Mouse (Mus musculus) 416B (cell line): ENCODE measurements at regions not wholly inside any gene's neighbourhood (a gene's known extent, or its start where the extent isn't known, plus 50 kb on each side); places are given as distances from the start of the nearest gene placed in this dataset.

Experiments used
- DNase-seq: peaks from one replicate; pipeline ENCODE4 v3.0.0; 2011; ENCODE audit warnings: low read depth

- no peak for DNase-seq
Observed at GRCm38 (mm10) chr13:111939534-111940115, 130.8 kb upstream of the Map3k1 start.

GRCm38 (mm10) chr13:111940275-111940674 lies 131.5 kb upstream of the Map3k1 start:
- no peak for DNase-seq

GRCm38 (mm10) chr13:111940796-111941513 lies 132.2 kb upstream of the Map3k1 start:
- DNase-seq = no peak

GRCm38 (mm10) chr13:111941946-111942345 lies 133.2 kb upstream of the Map3k1 start:
- no peak for DNase-seq

GRCm38 (mm10) chr13:111943392-111944088 lies 134.7 kb upstream of the Map3k1 start:
- DNase-seq = no peak

GRCm38 (mm10) chr13:111944089-111944406 lies 135.3 kb upstream of the Map3k1 start:
- no peak for DNase-seq

GRCm38 (mm10) chr13:111946271-111946670 lies 137.5 kb upstream of the Map3k1 start:
- DNase-seq = no peak

- no peak for DNase-seq
Observed at GRCm38 (mm10) chr13:111946811-111947210, 138.0 kb upstream of the Map3k1 start.

GRCm38 (mm10) chr13:111948395-111948794 lies 139.6 kb upstream of the Map3k1 start:
- DNase-seq = no peak

- DNase-seq = no peak
Observed at GRCm38 (mm10) chr13:111950042-111950441, 141.2 kb upstream of the Map3k1 start.

GRCm38 (mm10) chr13:111953860-111954519 lies 145.2 kb upstream of the Map3k1 start:
- DNase-seq = no peak

- DNase-seq = no peak
Observed at GRCm38 (mm10) chr13:111954520-111954884, 145.7 kb upstream of the Map3k1 start.

- DNase-seq = no peak
Observed at GRCm38 (mm10) chr13:111957118-111957517, 148.3 kb upstream of the Map3k1 start.

GRCm38 (mm10) chr13:111957674-111958273 lies 149.0 kb upstream of the Map3k1 start:
- no peak for DNase-seq

- DNase-seq = no peak
Observed at GRCm38 (mm10) chr13:111958421-111958820, 149.6 kb upstream of the Map3k1 start.

- DNase-seq = peak; percentile 19
Observed at GRCm38 (mm10) chr13:111960036-111960435, 151.2 kb upstream of the Map3k1 start.

- no peak for DNase-seq
Observed at GRCm38 (mm10) chr13:111961423-111961822, 152.6 kb upstream of the Map3k1 start.

GRCm38 (mm10) chr13:111962155-111962554 lies 153.4 kb upstream of the Map3k1 start:
- DNase-seq = no peak

- no peak for DNase-seq
Observed at GRCm38 (mm10) chr13:111966113-111966512, 157.3 kb upstream of the Map3k1 start.

GRCm38 (mm10) chr13:111966627-111967026 lies 157.8 kb upstream of the Map3k1 start:
- no peak for DNase-seq

GRCm38 (mm10) chr13:111968197-111968596 lies 159.4 kb upstream of the Map3k1 start:
- DNase-seq = no peak

GRCm38 (mm10) chr13:111974282-111974681 lies 165.5 kb upstream of the Map3k1 start:
- DNase-seq = no peak
